Mouse (Mus musculus): ENCODE data around the gene Iqgap3.

DNA sequence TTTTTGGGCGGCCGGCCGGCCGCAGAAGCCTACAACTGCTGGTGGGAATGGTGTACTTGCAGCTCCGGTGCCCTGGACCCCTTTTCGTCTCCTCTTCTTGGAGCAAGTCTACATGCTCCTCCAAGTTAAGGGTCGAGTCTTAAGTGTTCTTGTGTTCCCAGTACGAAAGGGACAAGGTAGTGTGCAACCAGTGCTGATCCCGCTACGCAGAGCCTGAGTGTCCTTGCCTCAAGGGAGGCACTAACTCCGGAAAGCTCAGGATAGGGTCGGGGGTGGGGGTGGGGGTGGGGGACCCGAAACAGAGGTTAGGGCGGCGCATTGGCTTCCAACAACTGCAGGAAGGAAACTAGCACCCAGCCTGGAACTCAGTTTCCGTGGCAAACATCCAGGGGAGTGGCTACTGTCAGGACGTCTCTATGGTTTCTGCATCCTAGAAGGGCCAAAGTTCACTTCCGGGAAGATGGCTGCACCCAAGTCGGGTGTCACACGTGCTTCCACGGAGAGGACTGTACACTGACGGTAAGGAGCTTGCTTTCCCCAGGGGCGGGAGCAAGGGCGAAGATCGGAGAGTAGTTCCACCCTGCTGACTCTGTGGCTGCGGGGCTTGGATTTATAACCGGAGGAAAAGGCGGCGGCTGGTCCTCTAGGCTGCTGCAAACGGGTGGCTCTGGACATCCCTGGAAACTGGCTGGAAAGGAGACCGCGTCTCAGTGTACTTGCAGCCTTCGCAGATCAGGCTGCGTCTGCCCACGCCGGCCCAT lies 38.9 kb upstream of the Iqgap3 start, which contains the start of gene Gpatch4:
- peak; percentile 6; the same call in 1 of the 2 replicates for TF ChIP-seq CTCF (IDR thresholded peaks at IDR 0.05; ENCODE audit: low read depth, low read length)
- no peak for TF ChIP-seq POLR2A (IDR thresholded peaks at IDR 0.05; ENCODE audit: borderline replicate concordance, low read depth, low read length)

Measured in bone marrow macrophage, adult 2 months (primary cell).